Mouse (Mus musculus): Measurements from ENCODE around the gene Tmem54.

Gene Tmem54

GRCm38 (mm10) chr4:129105356-129105755 is at the start of gene Tmem54:
TSS of gene Tmem54 (plus strand) at chr4:129105548.
- no peak for DNase-seq (ENCODE audit: low read depth, low spot score)

- DNase-seq (ENCODE audit: low read depth, low spot score): no peak
Observed at GRCm38 (mm10) chr4:129055562-129055961, 49.8 kb upstream of the Tmem54 start.

- peak; percentile 91 for DNase-seq (ENCODE audit: low read depth, low spot score)
Observed at GRCm38 (mm10) chr4:129057533-129058206, 47.7 kb upstream of the Tmem54 start.

GRCm38 (mm10) chr4:129058207-129059092 is 46.9 kb upstream of the Tmem54 start, which contains the start of gene Rnf19b:
TSS of gene Rnf19b (plus strand) at chr4:129058271.
- no peak for DNase-seq (ENCODE audit: low read depth, low spot score)

GRCm38 (mm10) chr4:129059125-129059551 is 46.2 kb upstream of the Tmem54 start:
- no peak for DNase-seq (ENCODE audit: low read depth, low spot score)

- no peak for DNase-seq (ENCODE audit: low read depth, low spot score)
Observed at GRCm38 (mm10) chr4:129059922-129060321, 45.4 kb upstream of the Tmem54 start.

- DNase-seq (ENCODE audit: low read depth, low spot score): no peak
Observed at GRCm38 (mm10) chr4:129061486-129061885, 43.9 kb upstream of the Tmem54 start.

- DNase-seq (ENCODE audit: low read depth, low spot score): no peak
Observed at GRCm38 (mm10) chr4:129062281-129063075, 42.9 kb upstream of the Tmem54 start.

- DNase-seq (ENCODE audit: low read depth, low spot score): no peak
Observed at GRCm38 (mm10) chr4:129065688-129066236, 39.6 kb upstream of the Tmem54 start.

- no peak for DNase-seq (ENCODE audit: low read depth, low spot score)
Observed at GRCm38 (mm10) chr4:129067638-129068415, 37.5 kb upstream of the Tmem54 start.

GRCm38 (mm10) chr4:129068848-129069247 is 36.5 kb upstream of the Tmem54 start:
- DNase-seq (ENCODE audit: low read depth, low spot score): no peak

- DNase-seq (ENCODE audit: low read depth, low spot score): no peak
Observed at GRCm38 (mm10) chr4:129079126-129079525, 26.2 kb upstream of the Tmem54 start.

- DNase-seq (ENCODE audit: low read depth, low spot score): no peak
Observed at GRCm38 (mm10) chr4:129081041-129081440, 24.3 kb upstream of the Tmem54 start.

- no peak for DNase-seq (ENCODE audit: low read depth, low spot score)
Observed at GRCm38 (mm10) chr4:129081512-129081911, 23.8 kb upstream of the Tmem54 start.

- no peak for DNase-seq (ENCODE audit: low read depth, low spot score)
Observed at GRCm38 (mm10) chr4:129081939-129082338, 23.4 kb upstream of the Tmem54 start.

GRCm38 (mm10) chr4:129082379-129083115 is 22.8 kb upstream of the Tmem54 start:
- no peak for DNase-seq (ENCODE audit: low read depth, low spot score)

- no peak for DNase-seq (ENCODE audit: low read depth, low spot score)
Observed at GRCm38 (mm10) chr4:129084896-129085295, 20.5 kb upstream of the Tmem54 start.

GRCm38 (mm10) chr4:129086078-129086477 is 19.3 kb upstream of the Tmem54 start:
- no peak for DNase-seq (ENCODE audit: low read depth, low spot score)

- no peak for DNase-seq (ENCODE audit: low read depth, low spot score)
Observed at GRCm38 (mm10) chr4:129087850-129088249, 17.5 kb upstream of the Tmem54 start.

GRCm38 (mm10) chr4:129095276-129095675 is 10.1 kb upstream of the Tmem54 start:
- no peak for DNase-seq (ENCODE audit: low read depth, low spot score)
